Mouse (Mus musculus) forebrain, embryonic 13.5 days (tissue): ENCODE data around the gene Esr2. TPM values are rescaled to one million over a fixed set of nuclear protein-coding genes. Genes with fewer than 3 reads are reported as not detected.

Source experiments
- ATAC-seq: fragments of 200-750 bp; cut with Nextera tagmentation; 2 replicates; pipeline ENCODE4 v1.8.0; 2017
- H3K27ac ChIP-seq: fragments of 300-500 bp; sonication (generic); 2 replicates; pipeline ENCODE4 v1.5.1; 2015; ENCODE audit warnings: inconsistent platforms, mild to moderate bottlenecking, moderate library complexity
- H3K27me3 ChIP-seq: fragments of 300-500 bp; sonication (generic); 2 replicates; pipeline ENCODE4 v1.6.1; 2015; ENCODE audit warnings: mild to moderate bottlenecking, inconsistent platforms
- H3K36me3 ChIP-seq: fragments of 300-500 bp; sonication (generic); 2 replicates; pipeline ENCODE4 v1.6.1; 2015; ENCODE audit warnings: mild to moderate bottlenecking, inconsistent platforms; ENCODE audit not compliant: poor library complexity, severe bottlenecking
- H3K4me1 ChIP-seq: fragments of 300-500 bp; sonication (generic); 2 replicates; pipeline ENCODE4 v1.6.1; 2015; ENCODE audit warnings: inconsistent platforms
- H3K4me2 ChIP-seq: fragments of 300-500 bp; sonication (generic); 2 replicates; pipeline ENCODE4 v1.6.1; 2015; ENCODE audit warnings: inconsistent platforms, mild to moderate bottlenecking, moderate library complexity
- H3K4me3 ChIP-seq: fragments of 300-500 bp; sonication (generic); 2 replicates; pipeline ENCODE4 v1.5.1; 2015; ENCODE audit warnings: mild to moderate bottlenecking, inconsistent platforms
- H3K9ac ChIP-seq: fragments of 300-500 bp; sonication (generic); 2 replicates; pipeline ENCODE4 v1.6.1; 2015; ENCODE audit warnings: mild to moderate bottlenecking, inconsistent platforms
- H3K9me3 ChIP-seq: fragments of 300-500 bp; sonication (generic); replicated peaks from 2 replicates; pipeline ENCODE4 v1.6.1; 2016; ENCODE audit warnings: inconsistent platforms
- WGBS: fragments of 180-500 bp; shearing (Covaris S2); methylation state at CpG from one replicate; pipeline ENCODE4 v1.1.7; 2015; 5-methylcytosine and 5-hydroxymethylcytosine counted together
- polyA plus RNA-seq: library from polyadenylated mRNA; unstranded; fragments of >200 nt; fragmentation: Nextera tagmentation; extraction: Ambion mirVana; gene quantifications from 2 replicates; pipeline ENCODE4 v1.2.1, GENCODE M21; 2015

Gene Esr2
- polyA plus RNA-seq, 1 experiment from 2014 or later: 0.12 TPM

- peaks cover 99% of the 10 kb centered on the region for H3K36me3 ChIP-seq
- 88% methylated on average over 12 of the region's 12 CpGs for WGBS
- no peak overlapping the region for H3K27ac ChIP-seq
- H3K4me2 ChIP-seq: no peak overlapping the region
- H3K4me3 ChIP-seq: no peak overlapping the region
- no peak for ATAC-seq
- no peaks in the 10 kb centered on the region for H3K27me3 ChIP-seq
- H3K4me1 ChIP-seq: no peaks in the 10 kb centered on the region
- no peak overlapping the region for H3K9ac ChIP-seq
- H3K9me3 ChIP-seq: no peaks in the 10 kb centered on the region
Measured at GRCm38 (mm10) chr12:76102621-76103020, 74.4 kb downstream of the Esr2 start.

GRCm38 (mm10) chr12:76095117-76096035, 81.7 kb downstream of the Esr2 start:
- Histone ChIP-seq H3K4me2 (no peak overlapping the region), H3K4me1 (no peaks in the 10 kb centered on the region), H3K4me3 (no peak overlapping the region), H3K27ac (no peak overlapping the region), H3K9ac (no peak overlapping the region), H3K36me3 (peaks cover 92% of the 10 kb centered on the region), H3K9me3 (no peaks in the 10 kb centered on the region), H3K27me3 (no peaks in the 10 kb centered on the region)
- ATAC-seq: no peak
- WGBS: 83% methylated on average over 30 of the region's 30 CpGs

- Histone ChIP-seq H3K4me2 (no peak overlapping the region), H3K9ac (no peak overlapping the region), H3K9me3 (no peaks in the 10 kb centered on the region), H3K4me1 (no peaks in the 10 kb centered on the region), H3K27me3 (no peaks in the 10 kb centered on the region), H3K27ac (no peak overlapping the region), H3K36me3 (peaks cover 91% of the 10 kb centered on the region), H3K4me3 (no peak overlapping the region)
- 93% methylated on average over 15 of the region's 15 CpGs for WGBS
- no peak for ATAC-seq
Measured at GRCm38 (mm10) chr12:76093613-76094588, 83.2 kb downstream of the Esr2 start.

- Histone ChIP-seq H3K9me3 (no peaks in the 10 kb centered on the region), H3K4me2 (no peak overlapping the region), H3K4me3 (no peak overlapping the region), H3K27ac (no peak overlapping the region), H3K9ac (no peak overlapping the region), H3K4me1 (no peaks in the 10 kb centered on the region), H3K27me3 (no peaks in the 10 kb centered on the region), H3K36me3 (peaks cover 89% of the 10 kb centered on the region)
- no peak for ATAC-seq
- WGBS: 95% methylated on average over 11 of the region's 11 CpGs
Measured at GRCm38 (mm10) chr12:76092789-76093466, 84.1 kb downstream of the Esr2 start.

GRCm38 (mm10) chr12:76087025-76087424, 90.0 kb downstream of the Esr2 start:
- 89% methylated on average over 13 of the region's 13 CpGs for WGBS

GRCm38 (mm10) chr12:76085956-76086905, 90.8 kb downstream of the Esr2 start:
- 72% methylated on average over 15 of the region's 15 CpGs for WGBS
- no peak overlapping the region for H3K4me2 ChIP-seq

More at GRCm38 (mm10) chr12:76087025-76087424, 90.0 kb downstream of the Esr2 start:
- Histone ChIP-seq H3K9ac (no peak overlapping the region), H3K4me2 (no peak overlapping the region), H3K4me1 (no peaks in the 10 kb centered on the region; the same call in 1 of the 2 replicates), H3K36me3 (peaks cover 58% of the 10 kb centered on the region), H3K9me3 (no peaks in the 10 kb centered on the region), H3K27me3 (no peaks in the 10 kb centered on the region), H3K27ac (no peak overlapping the region), H3K4me3 (no peak overlapping the region)
- ATAC-seq: no peak

GRCm38 (mm10) chr12:76085066-76085465, 92.0 kb downstream of the Esr2 start:
- H3K4me2 ChIP-seq: no peak overlapping the region
- H3K4me3 ChIP-seq: no peak overlapping the region
- ATAC-seq: no peak
- no peak overlapping the region for H3K9ac ChIP-seq
- peaks cover 14% of the 10 kb centered on the region for H3K4me1 ChIP-seq
- 90% methylated on average over 9 of the region's 9 CpGs for WGBS
- H3K9me3 ChIP-seq: no peaks in the 10 kb centered on the region
- H3K27me3 ChIP-seq: no peaks in the 10 kb centered on the region
- no peak overlapping the region for H3K27ac ChIP-seq
- H3K36me3 ChIP-seq: peaks cover 46% of the 10 kb centered on the region

More at GRCm38 (mm10) chr12:76085956-76086905, 90.8 kb downstream of the Esr2 start:
- peaks cover 54% of the 10 kb centered on the region for H3K36me3 ChIP-seq
- no peaks in the 10 kb centered on the region for H3K27me3 ChIP-seq
- H3K9me3 ChIP-seq: no peaks in the 10 kb centered on the region
- no peak overlapping the region for H3K27ac ChIP-seq
- no peak for ATAC-seq
- H3K4me3 ChIP-seq: no peak overlapping the region
- H3K4me1 ChIP-seq: peaks cover 7% of the 10 kb centered on the region
- H3K9ac ChIP-seq: no peak overlapping the region

GRCm38 (mm10) chr12:76081557-76082211, 95.4 kb downstream of the Esr2 start:
- Histone ChIP-seq H3K27me3 (no peaks in the 10 kb centered on the region), H3K9me3 (no peaks in the 10 kb centered on the region), H3K4me2 (peak overlapping the region; percentile 57), H3K4me1 (peaks cover 14% of the 10 kb centered on the region), H3K36me3 (peaks cover 42% of the 10 kb centered on the region), H3K27ac (peak overlapping the region; percentile 80), H3K9ac (peak overlapping the region; percentile 64), H3K4me3 (peak overlapping the region; percentile 41)
- 8% methylated on average over 22 of the region's 22 CpGs for WGBS
- peak; percentile 96 for ATAC-seq

- H3K4me3 ChIP-seq: peak overlapping the region; percentile 41
- peak; percentile 7; the same call in 1 of the 2 replicates for ATAC-seq
- WGBS: 45% methylated on average over 14 of the region's 14 CpGs
Measured at GRCm38 (mm10) chr12:76080876-76081556, 96.0 kb downstream of the Esr2 start.

GRCm38 (mm10) chr12:76073981-76074380, 103.1 kb downstream of the Esr2 start:
- Histone ChIP-seq H3K27me3 (0 out of 2 replicates have a peak, but pooled peaks cover 4% of the 10 kb centered on the region), H3K9ac (no peak overlapping the region), H3K4me3 (no peak overlapping the region), H3K4me1 (peaks cover 17% of the 10 kb centered on the region), H3K27ac (no peak overlapping the region), H3K4me2 (no peak overlapping the region), H3K36me3 (peaks cover 58% of the 10 kb centered on the region), H3K9me3 (no peaks in the 10 kb centered on the region)
- ATAC-seq: no peak
- WGBS: 37% methylated on average over 7 of the region's 7 CpGs

More at GRCm38 (mm10) chr12:76080876-76081556, 96.0 kb downstream of the Esr2 start:
- Histone ChIP-seq H3K27ac (peak overlapping the region; percentile 80), H3K27me3 (no peaks in the 10 kb centered on the region), H3K9ac (peak overlapping the region; percentile 64), H3K4me2 (peak overlapping the region; percentile 57), H3K4me1 (peaks cover 14% of the 10 kb centered on the region), H3K9me3 (no peaks in the 10 kb centered on the region), H3K36me3 (peaks cover 49% of the 10 kb centered on the region)
